Mouse (Mus musculus) right cerebral cortex, postnatal 10 days (tissue): ENCODE results near the gene Srms.

ENCODE experiments used
- DNase-seq, 2 experiments: peaks; one replicate each; pipeline ENCODE4 v3.0.0; 2021; ENCODE audit warnings: low spot score in 2 of 2

Gene Srms

DNA sequence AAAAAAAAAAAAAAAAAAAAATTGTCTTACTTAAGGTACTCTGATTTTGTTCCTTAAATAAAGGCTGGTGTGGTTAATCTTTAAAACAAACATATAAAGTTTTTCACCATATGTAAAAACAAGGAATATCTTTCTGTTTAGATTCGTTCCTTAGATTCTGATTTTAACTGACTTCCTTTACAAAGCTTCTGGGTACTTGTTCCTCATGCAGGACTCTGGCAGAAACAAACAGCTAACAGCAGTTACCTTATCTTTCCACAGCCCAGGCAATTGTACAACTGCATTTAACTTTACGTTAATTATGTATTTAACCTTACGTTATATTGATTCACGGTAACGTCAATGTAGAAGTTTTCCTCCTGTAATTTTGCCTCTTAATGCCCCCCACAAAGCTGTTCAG lies 46.5 kb downstream of the Srms start:
- DNase-seq: no peak

DNA sequence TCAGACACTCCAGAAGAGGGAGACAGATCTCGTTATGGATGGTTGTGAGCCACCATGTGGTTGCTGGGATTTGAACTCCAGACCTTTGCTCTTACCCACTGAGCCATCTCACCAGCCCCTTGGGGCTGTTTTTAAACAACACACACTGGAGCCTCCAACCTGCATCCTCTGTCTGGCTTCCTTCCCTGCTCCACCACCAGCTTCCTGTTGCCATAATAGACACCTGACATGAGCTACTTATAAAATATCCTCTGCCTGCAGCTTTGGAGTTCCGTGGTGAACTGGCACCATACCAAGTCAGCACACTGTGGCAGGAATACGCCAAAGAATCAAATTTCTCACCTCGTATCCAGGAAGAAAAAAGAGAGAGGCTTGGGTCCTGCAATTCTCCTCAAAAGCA lies 52.2 kb downstream of the Srms start:
- DNase-seq: peak; percentile 25 to 47

DNA sequence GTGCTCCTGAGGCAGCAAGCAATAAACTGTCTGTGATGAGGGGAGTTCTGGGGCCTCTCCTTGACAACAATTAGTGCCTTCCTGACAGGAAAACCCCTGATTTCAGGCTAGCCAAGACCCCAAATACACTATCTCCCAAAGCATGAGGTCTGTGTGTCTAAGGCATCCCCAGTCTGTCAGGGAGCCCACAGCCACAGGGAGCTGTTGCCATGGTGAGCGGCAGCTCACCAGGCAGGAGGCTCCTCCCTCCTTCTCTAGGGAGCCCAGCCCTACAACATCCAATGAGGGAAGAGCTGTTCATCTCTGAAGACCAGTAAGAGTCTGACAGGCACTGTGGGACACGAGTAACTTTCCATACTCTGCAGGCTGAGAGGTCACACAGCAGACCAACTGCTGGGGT lies 53.2 kb downstream of the Srms start:
- peak; percentile 86 to 92 for DNase-seq

DNA sequence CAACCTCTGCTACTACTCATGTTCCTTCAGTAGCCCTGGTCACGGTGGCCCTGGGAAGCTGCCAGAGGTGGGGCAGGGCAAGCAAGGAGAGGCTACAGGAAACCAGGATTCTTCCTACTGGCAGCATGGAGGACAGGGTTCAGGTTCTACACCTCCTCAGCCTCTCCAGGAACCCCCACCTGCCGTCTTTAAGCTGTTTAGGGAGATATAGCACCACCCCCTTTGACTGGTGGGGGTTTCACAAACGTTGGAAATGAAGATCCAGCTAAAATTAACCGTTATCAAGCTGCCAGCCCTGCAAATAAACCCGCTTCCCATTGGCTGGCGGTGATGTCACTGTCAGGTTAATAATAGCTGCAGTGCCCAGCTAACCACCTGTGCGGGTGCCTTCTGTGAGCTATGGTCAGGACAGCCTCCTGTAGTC lies 53.9 kb downstream of the Srms start:
- peak; percentile 88 to 95 for DNase-seq

DNA sequence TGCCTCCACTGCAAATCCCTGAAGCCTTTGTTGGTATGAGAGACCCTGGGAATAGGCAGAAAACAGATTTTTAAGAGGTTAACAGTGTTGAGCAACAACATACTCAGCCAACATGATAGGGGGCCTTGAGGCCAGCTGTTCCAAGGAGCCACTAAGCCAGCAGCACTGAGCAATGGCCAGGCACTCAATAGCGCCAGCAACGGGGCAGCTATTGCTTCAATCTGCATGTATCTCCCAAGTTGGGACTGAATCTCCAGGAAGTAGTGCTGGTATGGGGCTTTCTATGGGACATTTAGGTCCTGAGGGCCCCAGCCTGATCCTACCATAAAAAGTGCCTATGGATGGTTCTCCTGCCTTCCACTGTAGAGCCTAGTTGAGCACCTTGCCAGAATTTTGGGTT lies 54.5 kb downstream of the Srms start:
- peak in 1 of 2 experiments; percentile 44 for DNase-seq

DNA sequence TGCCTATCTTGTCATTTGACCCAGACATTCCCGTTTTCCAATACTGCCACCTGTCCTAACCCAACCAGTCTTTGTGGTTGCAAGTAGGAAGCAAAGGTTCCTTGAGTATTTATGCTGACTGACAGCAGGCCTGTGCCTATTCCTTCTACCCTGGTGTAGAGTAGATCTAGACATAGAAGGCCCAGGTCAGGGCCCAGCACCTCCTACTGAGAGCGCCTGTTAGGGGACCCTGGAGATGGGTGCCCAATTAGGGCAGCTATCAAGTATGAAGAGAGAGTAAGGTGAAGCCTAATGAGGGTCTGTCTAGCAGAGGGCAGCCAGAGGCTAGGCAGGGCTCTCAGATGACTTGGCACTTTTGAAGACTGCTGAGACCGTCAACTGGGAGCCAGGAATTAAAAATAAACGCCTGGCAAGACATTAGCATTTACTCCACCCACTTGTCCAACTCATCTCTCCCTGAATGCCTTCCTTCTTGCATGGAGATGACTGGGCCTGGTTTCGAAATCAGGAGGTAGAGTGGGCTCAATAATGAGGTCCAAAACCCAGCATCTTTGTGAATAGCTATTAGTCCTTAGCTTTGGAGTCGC lies 55.2 kb downstream of the Srms start:
- DNase-seq: peak in 1 of 2 experiments; percentile 38

DNA sequence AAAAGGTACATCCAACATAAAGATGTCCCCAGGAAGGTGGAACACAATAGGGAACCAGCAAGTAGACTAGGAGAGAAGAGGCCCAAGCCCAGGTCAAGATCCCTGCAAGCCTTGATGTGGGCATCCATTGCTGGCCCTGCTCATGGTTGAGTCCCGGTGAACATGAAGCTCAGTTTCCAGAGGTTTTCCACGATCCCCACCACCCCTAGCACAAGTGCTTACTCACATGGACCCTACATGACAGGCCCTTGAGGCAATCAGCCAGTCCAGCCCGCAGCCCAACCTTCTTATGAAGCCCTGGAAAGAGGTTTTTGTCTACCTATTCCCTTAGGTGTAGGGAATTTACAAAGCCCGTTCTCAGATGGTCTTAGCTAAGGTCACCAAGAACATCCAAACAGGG lies 55.8 kb downstream of the Srms start:
- DNase-seq: peak; percentile 37 to 57

DNA sequence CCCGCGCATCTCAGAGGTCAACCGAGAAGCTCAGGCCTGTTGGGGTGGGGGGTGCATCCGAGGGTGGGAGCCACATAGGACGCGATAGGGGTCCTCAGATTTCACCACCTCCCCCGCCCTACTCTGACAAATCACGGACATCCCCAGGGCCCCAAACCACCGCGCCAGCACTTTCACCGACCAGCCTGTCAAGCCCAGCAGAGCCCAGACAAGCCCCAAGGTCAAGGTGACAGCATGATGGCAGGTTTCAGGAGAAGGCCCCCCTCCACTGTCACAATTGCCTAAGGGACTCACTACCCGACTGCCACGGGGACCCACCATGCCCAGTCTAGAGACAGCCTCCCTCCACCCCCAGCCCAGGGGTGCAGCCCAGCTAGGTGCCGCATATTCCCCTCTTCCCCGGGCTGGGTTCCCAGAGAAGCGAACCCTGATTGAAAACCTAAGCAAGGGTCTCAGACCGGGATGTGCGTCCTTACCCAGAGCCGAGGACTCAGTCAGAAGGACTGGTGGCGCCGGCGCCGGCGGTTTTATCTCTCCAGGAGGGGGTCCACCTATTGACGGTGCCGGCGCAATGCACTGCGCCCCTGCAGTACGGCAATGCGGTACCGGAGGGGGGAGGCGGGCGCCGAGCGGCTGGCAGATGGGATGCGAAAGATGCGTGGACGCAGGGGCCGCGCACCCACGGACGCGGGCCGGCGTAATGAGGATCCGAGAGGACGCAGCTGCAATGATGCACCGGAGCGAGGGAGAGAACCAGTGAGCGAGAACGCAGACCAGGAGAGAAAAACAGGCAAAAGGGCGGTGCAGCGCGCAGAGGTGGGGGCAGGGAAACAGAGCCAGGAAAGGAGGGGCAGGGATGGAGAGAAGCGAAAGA lies 56.5 kb downstream of the Srms start, which contains the start of gene Eef1a2:
Eef1a2 (minus strand) TSS at position 767 of the 874 bp plus-strand sequence.
- DNase-seq: peak; percentile 89 to 91

DNA sequence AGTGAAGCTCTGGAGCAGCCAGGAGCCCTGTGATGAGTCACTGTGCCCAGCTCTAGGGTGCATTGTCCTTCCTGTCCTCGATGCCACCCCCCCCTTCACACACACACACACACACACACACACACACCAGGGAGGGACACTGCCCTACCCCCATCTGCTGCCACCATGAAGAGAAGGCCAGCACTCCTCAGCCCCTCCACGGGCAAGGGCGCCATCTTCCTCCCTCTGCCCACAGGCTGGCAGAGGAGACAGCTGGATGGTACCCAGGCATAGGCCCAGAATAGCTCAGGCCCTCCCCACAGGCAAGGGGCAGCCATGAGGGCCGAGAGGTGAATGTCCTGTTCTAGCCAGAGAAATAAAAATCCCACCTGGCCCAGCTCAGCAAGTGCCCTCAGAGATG lies 57.2 kb downstream of the Srms start:
- DNase-seq: peak; percentile 55 to 64
